Mouse (Mus musculus) testis, postnatal 10 days (tissue): Measurements from ENCODE around the gene Gm3285.

Experiments
- DNase-seq: peaks from one replicate; pipeline ENCODE4 v3.0.0; 2021; ENCODE audit warnings: low spot score

The Gm3285 gene

DNA sequence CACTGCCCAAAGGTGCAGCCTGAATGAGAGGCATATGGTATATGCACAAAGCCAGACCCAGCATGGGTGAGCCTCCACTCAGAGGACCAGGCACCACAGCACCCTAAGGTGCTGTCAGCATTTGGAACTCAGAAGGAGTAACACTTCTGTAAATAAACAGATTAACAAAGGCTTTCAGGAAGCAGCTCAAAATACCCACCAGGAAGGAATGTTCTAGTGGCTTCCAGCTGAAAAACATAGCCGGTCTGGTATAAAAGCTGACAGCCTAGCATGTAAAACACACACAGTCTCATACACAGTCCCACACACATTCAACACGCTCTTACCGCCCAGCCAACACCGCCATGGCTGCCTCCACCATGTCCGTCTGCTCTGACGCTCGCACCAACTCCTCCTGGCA is at the start of gene Gm3285:
Gene Gm3285, plus strand, starts transcription at position 301 of the 400 bp plus-strand sequence.
- no peak for DNase-seq

GRCm38 (mm10) chr10:77814382-77814781 is 47.4 kb upstream of the Gm3285 start, which contains the start of gene Gm2696:
Gene Gm2696, plus strand, starts transcription at chr10:77814682.
- no peak for DNase-seq

- peak; percentile 54 for DNase-seq
These were observed 46.3 kb upstream of the Gm3285 start for GRCm38 (mm10) chr10:77815514-77815913.

DNA sequence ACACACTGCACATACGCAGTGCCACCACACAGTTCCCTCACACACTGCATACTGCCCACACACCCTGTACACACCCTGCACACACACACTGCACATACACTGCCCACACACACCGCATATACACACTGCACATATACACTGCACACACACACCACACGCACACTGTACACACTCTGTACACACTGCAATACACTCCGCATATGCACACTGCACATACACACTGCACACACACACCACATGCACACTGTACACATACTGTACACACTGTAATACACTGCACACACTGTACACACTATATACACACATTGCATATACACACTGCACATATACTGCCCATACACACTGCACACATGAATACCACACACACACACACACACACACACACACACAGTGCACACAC is 43.3 kb upstream of the Gm3285 start:
- DNase-seq, result peak; percentile 3

GRCm38 (mm10) chr10:77819203-77819602 is 42.6 kb upstream of the Gm3285 start:
- DNase-seq, result no peak

DNA sequence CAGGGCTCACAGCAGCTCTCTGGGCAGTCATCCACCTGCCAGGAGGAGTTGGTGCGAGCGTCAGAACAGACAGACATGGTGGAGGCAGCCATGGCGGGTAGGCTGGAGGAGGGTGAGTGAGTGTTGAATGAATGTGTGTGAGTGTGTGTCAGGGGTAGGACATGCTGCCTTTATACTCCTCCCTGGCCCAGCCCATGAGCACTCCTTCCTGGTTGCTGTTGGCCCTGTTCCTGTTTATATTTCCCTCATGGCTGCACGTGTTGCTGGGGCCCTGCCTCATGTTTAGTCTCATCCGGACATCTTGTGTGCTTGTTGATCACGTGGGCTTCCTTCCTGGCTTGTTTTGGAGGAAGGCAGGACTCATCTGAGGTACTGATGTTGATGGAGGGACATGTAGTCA is 34.8 kb upstream of the Gm3285 start, which contains the start of gene Krtap10-4:
Gene Krtap10-4, minus strand, starts transcription at position 145 of the 400 bp plus-strand sequence.
- no peak for DNase-seq

DNA sequence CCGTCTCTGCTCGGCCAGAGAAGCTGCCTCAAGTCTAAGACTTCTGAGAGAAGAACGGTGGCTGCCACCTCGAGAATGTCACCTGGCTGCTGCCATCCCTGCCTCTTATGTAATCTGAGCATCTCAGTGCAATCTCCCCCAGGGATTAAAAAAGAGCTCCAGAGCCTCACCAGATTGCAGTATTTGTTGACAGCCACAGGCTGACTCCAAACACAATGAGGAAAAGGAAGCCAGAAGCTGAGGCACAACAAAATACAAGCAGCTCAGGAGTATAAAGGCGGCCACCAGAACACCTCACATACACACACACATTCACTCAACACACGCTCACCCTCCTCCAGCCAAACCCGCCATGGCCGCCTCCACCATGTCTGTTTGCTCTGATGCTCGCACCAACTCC is 26.1 kb upstream of the Gm3285 start, which contains the start of gene Krtap10-10:
Gene Krtap10-10, plus strand, starts transcription at position 301 of the 400 bp plus-strand sequence.
- DNase-seq, result no peak

DNA sequence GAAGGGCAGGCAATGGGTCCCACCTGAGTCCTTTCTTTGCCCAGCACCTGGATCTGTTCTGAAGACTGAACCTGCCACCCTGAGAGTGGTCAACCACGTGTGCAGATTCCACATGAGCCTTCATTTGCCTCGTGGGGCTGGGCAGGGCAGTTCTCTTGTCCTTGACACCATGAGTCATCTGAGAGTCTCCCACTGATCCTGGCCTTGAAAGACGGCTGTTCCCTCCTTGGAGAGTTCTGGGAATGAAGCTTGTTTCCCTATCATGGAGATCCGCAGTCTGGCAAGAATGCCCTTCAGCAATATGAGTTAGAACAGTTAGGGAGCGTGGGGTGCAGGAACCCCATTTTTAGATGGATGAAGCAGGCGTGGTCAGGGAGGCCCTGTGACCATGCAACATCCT is 22.8 kb upstream of the Gm3285 start:
- DNase-seq, result no peak

- no peak for DNase-seq
These were observed 15.3 kb upstream of the Gm3285 start, which contains the start of gene Gm36176 for GRCm38 (mm10) chr10:77846503-77846902. Gene Gm36176, plus strand, starts transcription at chr10:77846803.

DNA sequence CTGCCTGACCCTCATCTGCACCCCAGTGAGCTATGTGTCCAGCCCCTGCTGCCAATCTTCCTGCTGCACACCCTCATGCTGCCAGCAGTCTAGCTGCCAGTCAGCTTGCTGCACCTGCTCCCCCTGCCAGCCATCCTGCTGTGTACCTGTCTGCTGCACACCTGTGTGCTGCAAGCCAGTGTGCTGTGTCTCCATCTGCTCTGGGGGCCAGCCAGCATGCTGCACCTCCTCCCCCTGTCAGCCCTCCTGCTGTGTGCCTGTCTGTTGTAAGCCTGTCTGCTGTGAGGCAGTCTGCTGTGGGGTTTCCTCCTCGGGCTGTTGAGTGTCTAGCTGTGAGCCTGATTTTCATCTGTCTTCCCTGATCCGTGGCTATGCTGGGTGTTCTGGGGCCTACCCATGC is 14.8 kb upstream of the Gm3285 start:
- no peak for DNase-seq

- no peak for DNase-seq
These were observed 14.2 kb upstream of the Gm3285 start for GRCm38 (mm10) chr10:77847538-77847937.

- DNase-seq, result no peak
These were observed 9.2 kb upstream of the Gm3285 start, which contains the start of gene Gm10318 for GRCm38 (mm10) chr10:77852559-77852958. Gene Gm10318, plus strand, starts transcription at chr10:77852859.

- peak; percentile 67 for DNase-seq
These were observed 2.4 kb downstream of the Gm3285 start for GRCm38 (mm10) chr10:77864067-77864761.

DNA sequence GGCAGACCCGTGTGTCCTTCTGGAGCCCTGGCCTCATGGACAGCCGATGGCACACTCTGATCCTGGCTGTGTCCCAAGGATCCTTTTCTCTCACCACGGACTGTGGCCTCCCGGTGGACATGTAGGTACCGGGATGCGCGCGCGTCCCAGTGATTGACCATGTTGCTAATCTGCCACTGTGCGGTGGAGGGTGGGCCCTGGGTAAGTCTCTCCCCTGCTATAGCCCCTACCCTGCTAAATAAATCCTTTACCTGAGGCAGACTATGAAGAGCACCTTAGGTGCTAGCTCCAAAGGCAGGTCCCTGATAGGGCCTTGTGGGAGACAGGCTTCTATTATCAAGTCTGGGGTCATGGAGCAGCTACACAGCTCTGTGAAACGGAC is 3.0 kb downstream of the Gm3285 start:
- no peak for DNase-seq

GRCm38 (mm10) chr10:77867546-77867945 is 5.8 kb downstream of the Gm3285 start:
- no peak for DNase-seq

DNA sequence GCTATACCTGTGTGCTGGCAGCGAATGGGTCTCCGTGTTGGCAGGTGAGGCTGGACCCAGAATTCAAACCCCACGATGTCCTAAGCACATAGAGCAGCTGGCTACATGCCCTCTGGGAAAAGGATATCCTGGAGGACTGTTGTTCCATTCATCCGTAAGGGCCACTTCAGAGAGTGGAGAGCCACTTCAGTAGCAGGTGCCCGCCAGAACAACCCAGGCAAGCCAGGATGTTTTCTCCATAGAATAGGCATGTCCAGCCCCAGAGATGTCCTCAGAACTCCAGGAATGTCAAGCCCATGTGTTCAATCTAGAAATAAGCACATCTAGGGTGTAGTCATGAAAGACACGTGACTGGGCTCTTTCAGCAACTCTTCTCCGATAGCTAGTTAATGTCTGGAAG is 7.9 kb downstream of the Gm3285 start:
- DNase-seq, result no peak

DNA sequence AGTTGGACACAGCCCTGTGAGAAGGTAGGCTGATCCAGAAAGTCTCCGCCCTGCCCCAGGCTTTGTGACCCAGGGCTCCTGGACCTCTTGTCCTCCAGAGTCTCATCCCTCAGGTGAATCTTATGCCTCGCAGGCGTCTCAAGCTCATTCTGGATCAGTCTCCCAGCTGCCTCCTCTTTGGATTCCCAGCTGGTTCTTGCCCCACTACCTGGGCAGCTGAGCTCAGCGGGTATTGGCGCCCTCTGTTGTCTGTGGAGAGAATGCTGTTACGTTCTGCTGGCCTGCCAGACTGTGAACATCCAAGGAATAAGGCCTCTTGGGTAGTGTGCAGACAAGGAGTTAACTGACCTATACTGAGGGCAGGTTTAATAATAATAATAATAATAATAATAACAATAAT is 17.2 kb downstream of the Gm3285 start:
- no peak for DNase-seq

GRCm38 (mm10) chr10:77880305-77880704 is 18.5 kb downstream of the Gm3285 start:
- no peak for DNase-seq

DNA sequence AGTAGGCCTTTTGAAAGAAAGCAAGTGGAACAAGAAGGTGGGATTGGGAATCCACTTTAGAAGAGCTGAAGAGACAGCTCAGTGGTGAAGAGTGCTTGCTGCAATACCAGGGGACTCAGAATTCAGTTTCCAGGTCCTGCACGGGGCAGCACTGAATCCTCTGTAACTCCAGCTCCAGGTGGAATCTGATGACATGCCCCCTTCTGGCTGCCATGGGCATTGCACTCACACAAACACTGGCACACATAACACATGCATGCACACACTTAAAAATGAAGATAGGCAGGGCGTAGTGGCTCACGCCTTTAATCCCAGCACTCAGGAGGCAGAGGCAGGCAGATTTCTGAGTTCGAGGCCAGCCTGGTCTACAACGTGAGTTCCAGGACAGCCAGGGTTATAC is 20.8 kb downstream of the Gm3285 start:
- DNase-seq, result no peak

DNA sequence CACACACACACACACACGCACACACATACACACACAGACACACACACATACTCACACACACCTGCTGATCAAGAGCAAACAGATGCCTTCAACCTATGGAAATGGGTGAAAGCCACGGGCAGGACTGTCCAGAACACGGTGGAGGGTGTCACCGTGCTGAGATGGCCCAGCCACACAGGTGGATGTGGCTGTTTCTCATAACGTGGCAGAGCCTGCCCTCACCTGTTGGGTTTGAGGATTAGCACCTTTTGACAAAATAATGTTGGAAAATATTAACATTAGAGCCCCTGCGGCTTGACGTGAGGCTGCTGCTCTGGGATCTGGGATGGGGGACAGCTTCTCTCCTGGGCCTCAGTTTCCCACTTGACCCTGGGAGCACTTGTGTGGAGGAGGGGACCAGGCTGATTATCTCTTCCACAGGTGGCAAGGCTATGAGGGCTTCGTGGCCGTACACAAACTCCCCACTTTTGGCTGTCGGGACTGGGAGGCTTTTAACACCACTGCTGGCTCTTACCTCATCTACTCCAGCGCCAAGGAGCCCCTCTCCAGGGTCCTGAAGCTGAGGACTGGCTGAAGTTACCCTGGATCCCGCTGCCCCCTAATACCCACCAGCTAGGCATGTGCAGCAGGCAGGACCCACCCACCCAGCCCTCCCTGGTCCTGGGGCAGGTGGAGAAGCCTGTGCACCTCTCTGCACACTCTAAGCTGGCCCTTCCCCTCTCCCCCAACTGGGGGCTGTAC is 24.4 kb downstream of the Gm3285 start:
- DNase-seq, result no peak

DNA sequence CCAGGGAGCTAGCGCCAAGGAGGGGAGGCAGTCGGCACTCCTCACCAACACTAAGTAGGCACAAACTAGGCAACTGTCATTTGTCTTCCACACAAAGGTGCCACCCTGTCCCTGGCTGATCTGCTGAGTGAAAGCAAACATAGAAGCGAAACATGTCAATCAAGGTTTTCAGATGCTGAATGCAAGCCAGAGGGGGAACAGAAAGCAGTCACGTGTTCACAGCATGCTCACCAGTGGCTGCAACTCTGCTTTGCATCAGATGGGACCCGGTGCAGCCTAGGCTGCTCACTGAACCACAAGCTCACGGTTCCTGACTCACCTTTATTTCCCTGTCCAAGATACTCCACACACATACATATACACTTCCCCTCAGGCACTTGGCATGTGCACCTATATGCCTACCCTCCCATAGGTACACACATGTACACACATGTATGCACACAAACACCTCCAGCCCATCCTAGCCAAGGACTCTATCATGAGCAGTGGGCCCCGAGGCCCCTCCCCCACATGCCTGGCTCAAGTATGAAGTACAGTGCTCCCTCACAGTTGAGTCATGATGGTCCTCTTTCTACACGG is 29.3 kb downstream of the Gm3285 start:
- no peak for DNase-seq

- DNase-seq, result no peak
These were observed 33.8 kb downstream of the Gm3285 start for GRCm38 (mm10) chr10:77895562-77895961.

DNA sequence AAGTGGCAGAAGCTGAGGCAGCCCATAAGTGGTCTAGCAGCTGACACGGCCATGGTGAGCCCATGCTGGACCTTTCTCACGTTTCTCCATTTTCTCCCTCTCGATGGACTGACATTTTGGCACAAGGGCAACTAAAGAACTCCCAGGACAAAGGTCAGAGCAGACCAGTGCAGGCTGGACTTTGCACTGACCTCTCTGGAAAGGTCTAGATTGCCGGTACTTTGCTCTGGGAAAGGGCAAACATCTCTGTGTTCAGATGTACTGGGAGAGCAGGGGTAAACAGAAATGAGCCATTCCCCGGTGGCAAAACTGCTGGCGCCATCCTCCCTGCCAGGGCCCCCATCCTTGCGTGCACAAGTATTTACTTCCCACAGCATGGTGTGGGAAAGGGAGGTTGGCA is 38.4 kb downstream of the Gm3285 start:
- DNase-seq, result no peak
